Mouse (Mus musculus): ENCODE measurements around the gene Ankrd44.

- TF ChIP-seq CTCF (IDR thresholded peaks at IDR 0.05) (no peak), POLR2A (IDR thresholded peaks at IDR 0.05; ENCODE audit: insufficient read depth, low read depth, low read length) (no peak), EP300 (IDR thresholded peaks at IDR 0.05; ENCODE audit: insufficient read depth, low read depth, low read length) (no peak)
These were observed 694 bp downstream of the Ankrd44 start for GRCm38 (mm10) chr1:54925451-54925934.

Measured in heart, adult 2 months (tissue).